7 mouse cellular contexts compared by ENCODE assay signal in genomic region chr7:98177929-98178559, GRCm38 (mm10). TPM values are rescaled to one million over a fixed set of nuclear protein-coding genes. Genes with fewer than 3 reads are reported as not detected.
DNase-seq lines count a peak whose midpoint lies in the region; ATAC-seq lines count a peak whose summit lies in the region.

Gene Capn5, minus strand, starts transcription at chr7:98178274.

- H3K9me3 ChIP-seq in hindbrain, embryonic 13.5 days, result no peaks in the 10 kb centered on the region

- peak within 1 kb of the TSS; percentile 73 for H3K4me3 ChIP-seq in hindbrain, embryonic 13.5 days

- H3K36me3 ChIP-seq in hindbrain, embryonic 13.5 days, result no peaks in the 10 kb centered on the region

- H3K27me3 ChIP-seq in hindbrain, embryonic 13.5 days, result peaks cover 27% of the 10 kb centered on the region

- peak; percentile 88 for ATAC-seq in hindbrain, embryonic 13.5 days (ENCODE audit: low FRiP score)

- peak within 1 kb of the TSS; percentile 71 for H3K4me2 ChIP-seq in hindbrain, embryonic 13.5 days

- peaks cover 38% of the 10 kb centered on the region for H3K4me1 ChIP-seq in hindbrain, embryonic 13.5 days (replicated peaks)

- peak; percentile 83 for DNase-seq in adipocyte (ENCODE audit: low spot score)
- peak; percentile 73 for DNase-seq in cerebellum, adult 9-10 months
- DNase-seq in forelimb bud, embryonic 11.5 days (ENCODE audit: low read depth, low spot score), result peak; percentile 57
- DNase-seq in layer of hippocampus, postnatal 36 days, result peak; percentile 56 to 60
- peak; percentile 60 for DNase-seq in lung, postnatal 25 days (ENCODE audit: low spot score)
- DNase-seq in right cerebral cortex, adult 2 months (ENCODE audit: low spot score in 2 of 2), result peak; percentile 46 to 57

- no peak within 1 kb of the TSS; the same call in 1 of the 2 replicates for H3K27ac ChIP-seq in hindbrain, embryonic 13.5 days

- 3% methylated on average over 38 of the region's 44 CpGs for WGBS in hindbrain, embryonic 13.5 days

- H3K9ac ChIP-seq in hindbrain, embryonic 13.5 days, result peak within 1 kb of the TSS; percentile 81

RNA-seq across cellular contexts. Expression of gene Capn5, which starts in this region (rescaled TPM):
- polyA plus RNA-seq in hindbrain, embryonic 13.5 days (2015; fragmentation: Nextera tagmentation; extraction: Ambion mirVana), result 15.3 and 16.3 TPM in 2 replicates
- total RNA-seq in layer of hippocampus, postnatal 36 days (2021), result 10 to 100 TPM; 48.6 to 48.8 TPM
